Mouse (Mus musculus) limb, embryonic 11.5 days (tissue): Measurements from ENCODE around the gene Sbno2. TPM values are rescaled to one million over a fixed set of nuclear protein-coding genes. Genes with fewer than 3 reads are reported as not detected.

Experiments used
- ATAC-seq: fragments of 200-750 bp; cut with Nextera tagmentation; 2 replicates; pipeline ENCODE4 v1.8.0; 2017; ENCODE audit warnings: low read depth; ENCODE audit not compliant: insufficient number of reproducible peaks, low FRiP score, low TSS enrichment
- DNase-seq: peaks from one replicate; pipeline ENCODE4 v3.0.0-alpha.2; 2015; ENCODE audit warnings: low spot score
- H3K27ac ChIP-seq: fragments of 300-500 bp; sonication (generic); replicated peaks from 2 replicates; pipeline ENCODE4 v1.5.1; 2014; ENCODE audit warnings: low read depth, mild to moderate bottlenecking, low read length
- H3K27me3 ChIP-seq: fragments of 300-500 bp; sonication (generic); 2 replicates; pipeline ENCODE4 v1.6.1; 2014; ENCODE audit warnings: mild to moderate bottlenecking, low read length, mixed read lengths; ENCODE audit not compliant: control insufficient read depth, insufficient read depth
- H3K36me3 ChIP-seq: fragments of 300-500 bp; sonication (generic); 2 replicates; pipeline ENCODE4 v1.6.1; 2014; ENCODE audit warnings: mild to moderate bottlenecking, low read length, moderate library complexity, mixed read lengths; ENCODE audit not compliant: control insufficient read depth, insufficient read depth
- H3K4me1 ChIP-seq: fragments of 300-500 bp; sonication (generic); 2 replicates; pipeline ENCODE4 v1.6.1; 2014; ENCODE audit warnings: low read length, mixed read lengths; ENCODE audit not compliant: control insufficient read depth, insufficient read depth
- H3K4me2 ChIP-seq: fragments of 300-500 bp; sonication (generic); 2 replicates; pipeline ENCODE4 v1.6.1; 2014; ENCODE audit warnings: low read depth, mild to moderate bottlenecking, moderate library complexity; ENCODE audit not compliant: severe bottlenecking
- H3K4me3 ChIP-seq: fragments of 300-500 bp; sonication (generic); 2 replicates; pipeline ENCODE4 v1.5.1; 2014; ENCODE audit warnings: low read depth, low read length
- H3K9ac ChIP-seq: fragments of 300-500 bp; sonication (generic); 2 replicates; pipeline ENCODE4 v1.6.1; 2014; ENCODE audit warnings: mild to moderate bottlenecking, low read length
- H3K9me3 ChIP-seq: fragments of 300-500 bp; sonication (generic); 2 replicates; pipeline ENCODE4 v1.6.1; 2016; ENCODE audit warnings: low read length; ENCODE audit not compliant: control insufficient read depth
- WGBS: fragments of 180-500 bp; shearing (Covaris S2); extraction: QIAGEN DNeasy Blood & Tissue Kit; methylation state at CpG from one replicate; pipeline ENCODE4 v1.1.7; 2014; 5-methylcytosine and 5-hydroxymethylcytosine counted together
- polyA plus RNA-seq: library from polyadenylated mRNA; unstranded; fragments of >200 nt; fragmentation: Nextera tagmentation; extraction: Ambion mirVana; gene quantifications from 2 replicates; pipeline ENCODE4 v1.2.1, GENCODE M21; 2014

Gene Sbno2
- polyA plus RNA-seq, 1 experiment from 2014 or later: 8.1 TPM

DNA sequence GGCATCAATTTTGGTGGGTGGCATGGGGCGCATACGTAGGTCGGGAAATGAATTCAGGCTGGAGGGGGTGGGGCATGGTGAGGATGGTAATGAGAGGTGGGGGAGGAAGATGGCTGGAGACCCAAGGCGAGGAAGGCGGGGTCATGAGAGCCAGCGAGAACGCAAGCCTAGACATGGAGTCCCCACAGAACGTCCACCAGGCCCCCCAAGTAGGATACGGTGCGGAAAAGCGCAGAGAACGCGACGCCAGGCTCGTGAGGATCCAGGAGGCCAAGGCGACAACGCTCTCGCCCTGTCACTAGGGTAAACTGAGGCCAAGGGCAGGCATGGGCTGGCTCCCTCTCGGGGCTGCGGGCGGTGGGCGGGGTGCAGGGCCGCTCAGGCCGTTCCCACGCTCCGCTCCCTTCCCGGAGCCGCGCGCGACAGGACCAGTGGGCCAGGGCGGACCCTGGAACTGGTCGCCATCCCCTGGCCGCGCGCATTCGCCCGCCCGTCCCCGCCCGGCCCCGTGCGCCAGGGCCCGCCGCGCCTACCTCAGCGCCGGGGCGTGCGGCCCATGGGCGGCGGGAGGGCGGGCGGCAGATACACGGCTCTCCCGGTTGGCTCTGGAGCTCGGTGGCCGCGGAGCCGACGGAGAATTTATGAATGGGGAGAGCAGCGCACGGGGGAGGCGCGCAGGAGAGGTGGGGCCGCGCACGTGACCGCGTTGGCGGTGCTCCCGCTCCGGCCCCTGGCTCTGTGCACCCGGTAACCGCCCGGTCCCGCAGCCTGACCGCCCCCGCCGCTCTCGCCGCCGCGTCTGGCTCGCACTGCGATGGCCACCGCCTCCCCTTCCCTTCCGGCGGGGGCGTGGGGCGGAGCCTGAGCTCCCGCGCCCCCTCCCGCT, 33.4 kb upstream of the Sbno2 start, which contains the start of gene Atp5d:
TSS of gene Atp5d (plus strand) at position 80 of the 886 bp plus-strand sequence.
- peak within 1 kb of the TSS; percentile 97 for H3K4me2 ChIP-seq
- peak; percentile 71 for DNase-seq
- H3K4me3 ChIP-seq: peak within 1 kb of the TSS; percentile 67
- no peaks in the 10 kb centered on the region for H3K36me3 ChIP-seq
- no peak within 1 kb of the TSS for H3K27ac ChIP-seq
- H3K9me3 ChIP-seq: no peaks in the 10 kb centered on the region
- peaks cover 28% of the 10 kb centered on the region for H3K27me3 ChIP-seq
- H3K4me1 ChIP-seq: peaks cover 24% of the 10 kb centered on the region
- no peak for ATAC-seq
- peak within 1 kb of the TSS; percentile 80 for H3K9ac ChIP-seq
- WGBS: under 1% methylated on average over 70 of the region's 94 CpGs

DNA sequence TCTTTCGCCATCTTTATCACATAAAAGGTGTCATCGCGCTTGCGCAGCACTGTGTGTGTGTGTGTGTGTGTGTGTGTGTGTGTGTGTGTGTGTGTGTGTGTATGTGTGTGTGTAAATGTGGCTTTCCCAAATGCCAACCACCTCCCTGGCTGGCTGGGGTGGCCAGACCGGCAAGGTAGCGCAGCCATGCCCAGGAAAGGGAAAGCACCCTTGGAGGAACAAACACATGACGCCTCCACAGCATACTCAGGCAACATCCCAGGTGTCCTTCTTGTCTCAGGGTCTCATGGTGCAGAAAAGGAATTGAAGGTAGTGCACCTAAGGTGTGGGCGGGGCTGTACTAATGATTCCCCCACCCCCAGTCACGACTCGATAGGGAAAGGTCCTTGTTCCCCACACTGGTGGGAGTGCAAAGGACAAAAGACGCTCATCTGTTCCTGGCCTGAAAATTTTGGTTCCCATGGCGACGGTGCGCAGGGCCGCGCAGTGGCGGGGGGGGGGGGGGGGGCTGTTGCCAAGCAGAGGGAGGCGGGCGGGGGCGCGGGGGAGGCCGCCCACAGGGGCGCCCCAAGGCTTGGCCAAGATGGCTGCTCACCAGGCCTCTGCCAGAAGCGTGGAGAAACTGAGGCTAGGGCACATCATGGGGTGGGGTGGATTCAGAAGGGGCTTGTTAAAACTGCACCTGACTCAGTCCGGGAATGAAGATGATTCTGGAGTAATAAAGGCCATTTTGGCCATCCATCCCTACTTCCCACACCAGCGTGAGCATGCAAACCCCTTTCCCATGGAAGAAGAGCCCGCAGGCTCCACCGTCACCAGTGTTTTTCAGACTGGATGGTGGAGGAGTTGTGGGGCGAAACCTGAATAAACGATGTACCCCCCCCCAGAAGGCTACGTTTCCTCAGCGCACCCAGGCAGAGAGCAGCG, 32.5 kb upstream of the Sbno2 start:
- WGBS: 3% methylated on average over 28 of the region's 33 CpGs
- Histone ChIP-seq H3K36me3 (no peaks in the 10 kb centered on the region), H3K9ac (no peak overlapping the region; the same call in 1 of the 2 replicates), H3K27ac (no peak overlapping the region), H3K4me1 (peaks cover 23% of the 10 kb centered on the region), H3K27me3 (peaks cover 28% of the 10 kb centered on the region), H3K4me3 (peak overlapping the region; percentile 67), H3K9me3 (no peaks in the 10 kb centered on the region), H3K4me2 (peak overlapping the region; percentile 97)
- ATAC-seq: no peak
- no peak for DNase-seq

DNA sequence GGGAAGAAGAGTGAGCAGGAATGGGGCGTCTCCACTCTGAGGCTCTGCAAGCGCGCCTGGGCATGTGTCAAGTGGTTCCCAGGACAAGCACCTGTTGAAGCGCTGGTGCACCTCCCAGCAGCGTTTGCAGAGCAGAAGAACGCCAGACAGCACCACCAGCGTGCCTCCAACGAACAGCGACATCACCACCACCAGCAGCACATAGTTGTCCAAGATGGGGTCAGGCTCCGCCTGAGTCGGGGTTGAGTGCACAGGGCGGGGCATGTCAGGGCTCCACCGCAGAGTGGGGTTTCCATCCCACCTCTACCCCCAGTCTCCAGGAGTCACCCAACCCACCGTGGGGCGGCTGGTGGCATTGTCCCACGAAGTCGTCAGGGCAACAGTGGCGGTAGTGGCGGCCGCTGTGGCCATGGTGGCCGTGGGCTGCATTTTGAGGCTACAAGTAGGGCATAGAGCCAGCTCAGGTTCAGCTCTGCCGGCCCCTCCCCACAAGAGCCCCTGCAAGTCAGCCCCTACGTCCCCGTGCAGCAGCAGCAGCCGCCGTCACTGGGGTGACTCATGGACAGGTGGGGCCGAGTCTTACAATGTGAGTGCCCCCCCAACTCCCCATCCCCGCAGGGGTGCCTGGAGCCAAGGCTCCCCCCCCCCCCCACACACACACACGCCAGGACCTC, 31.7 kb upstream of the Sbno2 start:
- no peak for DNase-seq

DNA sequence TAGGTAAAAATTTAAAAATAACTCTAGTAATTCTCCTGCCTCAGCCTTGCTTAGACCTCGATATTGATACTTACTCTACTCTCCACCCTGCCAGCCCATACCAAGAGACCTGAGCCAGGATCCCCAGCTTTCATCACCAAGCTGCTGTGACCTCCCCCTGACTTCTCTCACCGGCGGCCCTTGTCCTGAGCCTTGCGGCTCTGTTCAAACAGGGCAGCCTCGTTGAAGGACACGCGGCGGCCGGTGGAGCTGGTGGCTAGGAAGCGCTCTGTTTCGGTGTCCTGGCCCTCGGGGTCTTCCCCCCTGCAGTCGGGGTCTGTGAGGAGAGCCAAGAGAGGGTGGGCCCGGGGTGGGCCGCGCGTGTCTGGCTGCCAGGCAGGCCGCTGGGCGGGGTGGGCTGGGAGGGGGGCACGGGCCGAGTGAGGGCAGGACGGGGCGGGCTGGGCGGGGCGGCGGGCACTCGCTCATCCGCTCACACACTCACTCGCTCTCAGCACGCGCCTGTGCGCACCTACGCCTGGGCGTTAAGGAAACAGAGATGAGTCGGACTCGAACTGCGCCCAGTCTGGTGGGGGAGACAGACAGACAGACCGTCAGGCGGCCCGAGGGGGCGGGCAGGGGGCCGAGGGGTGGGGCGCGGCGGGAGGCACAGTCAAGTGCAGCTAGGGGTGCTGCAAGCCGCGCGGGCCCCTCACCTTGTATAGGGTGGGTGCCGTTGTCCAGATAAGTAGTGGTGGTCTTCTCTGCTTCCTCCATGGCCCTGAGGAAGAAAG, 31.0 kb upstream of the Sbno2 start:
- Histone ChIP-seq H3K9ac (no peak overlapping the region), H3K4me3 (peak overlapping the region; percentile 20), H3K4me1 (peaks cover 29% of the 10 kb centered on the region), H3K4me2 (peak overlapping the region; percentile 97; the same call in 1 of the 2 replicates), H3K27ac (no peak overlapping the region), H3K9me3 (no peaks in the 10 kb centered on the region), H3K27me3 (peaks cover 28% of the 10 kb centered on the region), H3K36me3 (no peaks in the 10 kb centered on the region; the same call in 1 of the 2 replicates)
- WGBS: 15% methylated on average over 49 of the region's 49 CpGs
- DNase-seq (no peak), ATAC-seq (no peak)

More for the DNA sequence above, 31.7 kb upstream of the Sbno2 start:
- peaks cover 22% of the 10 kb centered on the region for H3K4me1 ChIP-seq
- 0 out of 2 replicates have a peak overlapping the region, but pooled peaks have one; percentile 43 for H3K9ac ChIP-seq
- 2% methylated on average over 24 of the region's 29 CpGs for WGBS
- H3K4me2 ChIP-seq: peak overlapping the region; percentile 97
- H3K27ac ChIP-seq: no peak overlapping the region
- H3K36me3 ChIP-seq: no peaks in the 10 kb centered on the region
- peaks cover 28% of the 10 kb centered on the region for H3K27me3 ChIP-seq
- H3K4me3 ChIP-seq: peak overlapping the region; percentile 20; the same call in 1 of the 2 replicates
- H3K9me3 ChIP-seq: no peaks in the 10 kb centered on the region
- ATAC-seq: no peak

DNA sequence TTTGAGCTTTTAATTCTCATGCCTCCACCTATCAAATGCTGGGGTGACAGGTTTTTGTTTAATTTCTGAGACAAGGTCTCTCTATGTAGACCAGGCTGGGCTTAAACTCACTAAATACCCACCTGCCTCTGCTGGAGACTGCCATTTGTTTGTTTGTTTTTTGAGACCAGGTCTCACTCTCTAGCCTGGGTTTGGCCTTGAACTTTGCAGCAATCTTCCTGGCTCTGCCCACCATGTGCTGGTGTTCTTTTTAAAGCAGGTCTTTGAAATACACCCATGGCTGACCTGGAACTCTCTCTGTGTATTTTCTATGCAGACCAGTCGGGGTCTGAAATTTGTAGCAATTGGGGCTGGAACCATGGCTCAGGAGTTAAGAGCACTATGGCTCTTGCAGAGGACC, 30.3 kb upstream of the Sbno2 start:
- WGBS: 90% methylated on average over 1 of the region's 1 CpGs
- H3K27me3 ChIP-seq: peaks cover 28% of the 10 kb centered on the region
- DNase-seq (no peak), ATAC-seq (no peak)
- H3K4me3 ChIP-seq: no peak overlapping the region
- no peaks in the 10 kb centered on the region for H3K9me3 ChIP-seq
- H3K4me1 ChIP-seq: peaks cover 34% of the 10 kb centered on the region
- H3K27ac ChIP-seq: no peak overlapping the region
- H3K9ac ChIP-seq: no peak overlapping the region
- H3K4me2 ChIP-seq: no peak overlapping the region
- H3K36me3 ChIP-seq: peaks cover 6% of the 10 kb centered on the region; the same call in 1 of the 2 replicates

DNA sequence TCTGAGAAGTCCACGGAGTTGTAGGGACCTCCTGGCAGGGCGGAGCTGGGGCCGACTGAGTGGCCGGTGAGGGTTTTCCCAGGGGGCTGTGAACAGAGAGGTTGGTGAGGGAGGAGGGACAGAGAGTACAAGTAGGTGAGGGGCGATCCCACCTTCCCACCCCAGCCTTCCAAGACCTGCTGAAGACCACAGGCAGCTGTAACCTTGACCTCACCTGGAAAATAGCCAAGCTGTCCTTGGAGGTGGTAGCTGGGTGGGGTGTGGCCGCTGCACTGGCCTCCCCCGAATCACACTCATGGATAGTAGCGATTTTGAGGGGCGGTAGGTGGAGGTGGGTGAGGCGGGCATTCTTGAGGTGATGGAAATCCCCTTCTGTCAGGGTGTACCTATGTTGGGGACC, 29.8 kb upstream of the Sbno2 start:
- Histone ChIP-seq H3K4me1 (peaks cover 34% of the 10 kb centered on the region), H3K27me3 (peaks cover 28% of the 10 kb centered on the region), H3K9me3 (no peaks in the 10 kb centered on the region), H3K4me2 (no peak overlapping the region), H3K27ac (no peak overlapping the region), H3K9ac (no peak overlapping the region), H3K4me3 (no peak overlapping the region), H3K36me3 (peaks cover 9% of the 10 kb centered on the region; the same call in 1 of the 2 replicates)
- ATAC-seq (no peak), DNase-seq (no peak)
- 83% methylated on average over 10 of the region's 10 CpGs for WGBS

DNA sequence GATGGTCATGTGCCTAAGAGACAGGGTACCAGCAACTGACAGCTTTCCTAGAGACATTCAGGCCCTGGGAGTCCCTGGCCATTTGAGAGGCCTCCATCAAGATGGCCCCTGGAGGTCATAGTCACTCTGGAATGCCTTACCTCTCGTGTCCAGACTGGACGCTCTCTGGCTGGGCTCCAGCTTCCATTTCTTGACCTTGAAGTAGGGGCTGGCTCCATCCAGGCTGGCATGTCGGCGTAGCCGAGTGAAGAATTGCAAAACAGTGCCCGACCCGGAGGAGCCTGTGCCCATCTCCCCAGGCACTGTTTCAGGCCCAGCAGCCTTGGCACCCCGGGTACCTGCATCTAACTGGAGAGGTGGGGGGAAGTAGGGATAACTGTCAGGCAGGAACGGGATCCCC, 29.1 kb upstream of the Sbno2 start:
- Histone ChIP-seq H3K27ac (no peak overlapping the region), H3K4me1 (peaks cover 34% of the 10 kb centered on the region), H3K36me3 (peaks cover 13% of the 10 kb centered on the region; the same call in 1 of the 2 replicates), H3K4me3 (no peak overlapping the region), H3K27me3 (peaks cover 28% of the 10 kb centered on the region), H3K9ac (no peak overlapping the region), H3K9me3 (no peaks in the 10 kb centered on the region), H3K4me2 (no peak overlapping the region)
- ATAC-seq (no peak), DNase-seq (no peak)
- WGBS: 91% methylated on average over 9 of the region's 9 CpGs
